Mouse (Mus musculus) forebrain, postnatal 0 days (tissue): ENCODE measurements around the gene Clstn2. TPM values are rescaled to one million over a fixed set of nuclear protein-coding genes. Genes with fewer than 3 reads are reported as not detected.
A peak's percentile ranks its signal among the peaks of the same experiment; 100 is the strongest.

Source experiments
- ATAC-seq: fragments of 200-750 bp; cut with Nextera tagmentation; 2 replicates; pipeline ENCODE4 v1.8.0; 2017; ENCODE audit warnings: mild to moderate bottlenecking, moderate library complexity
- DNase-seq: peaks from one replicate; pipeline ENCODE4 v3.0.0-alpha.2; 2015
- H3K27ac ChIP-seq: fragments of 300-500 bp; sonication (generic); 2 replicates; pipeline ENCODE4 v1.5.1; 2014; ENCODE audit warnings: low read depth, mild to moderate bottlenecking, antibody characterized with exemption, low read length, moderate library complexity, mixed read lengths
- H3K27me3 ChIP-seq: fragments of 300-500 bp; sonication (generic); 2 replicates; pipeline ENCODE4 v1.6.1; 2014; ENCODE audit warnings: mild to moderate bottlenecking, low read length, mixed read lengths; ENCODE audit not compliant: insufficient read depth
- H3K36me3 ChIP-seq: fragments of 300-500 bp; sonication (generic); 2 replicates; pipeline ENCODE4 v1.6.1; 2014; ENCODE audit warnings: mild to moderate bottlenecking, moderate library complexity; ENCODE audit not compliant: insufficient read depth
- H3K4me1 ChIP-seq: fragments of 300-500 bp; sonication (generic); 2 replicates; pipeline ENCODE4 v1.6.1; 2014; ENCODE audit warnings: antibody characterized with exemption; ENCODE audit not compliant: insufficient read depth
- H3K4me2 ChIP-seq: fragments of 300-500 bp; sonication (generic); 2 replicates; pipeline ENCODE4 v1.6.1; 2014; ENCODE audit warnings: low read depth, mild to moderate bottlenecking, moderate library complexity
- H3K4me3 ChIP-seq: fragments of 300-500 bp; sonication (generic); 2 replicates; pipeline ENCODE4 v1.5.1; 2014; ENCODE audit warnings: low read depth, low read length, mixed read lengths
- H3K9ac ChIP-seq: fragments of 300-500 bp; sonication (generic); 2 replicates; pipeline ENCODE4 v1.6.1; 2014; ENCODE audit warnings: mild to moderate bottlenecking
- H3K9me3 ChIP-seq: fragments of 300-500 bp; sonication (generic); 2 replicates; pipeline ENCODE4 v1.6.1; 2016; ENCODE audit warnings: low read length
- CTCF ChIP-seq: sonication (generic); IDR thresholded peaks from 2 replicates; pipeline ENCODE4 v1.5.1; 2016; ENCODE audit warnings: antibody characterized with exemption, control low read depth, low read depth
- WGBS: fragments of 180-500 bp; shearing (Covaris S2); extraction: QIAGEN DNeasy Blood & Tissue Kit; methylation state at CpG from one replicate; pipeline ENCODE4 v1.1.7; 2014; 5-methylcytosine and 5-hydroxymethylcytosine counted together
- polyA plus RNA-seq: library from polyadenylated mRNA; unstranded; fragments of >200 nt; fragmentation: Nextera tagmentation; extraction: Ambion mirVana; gene quantifications from 2 replicates; pipeline ENCODE4 v1.2.1, GENCODE M21; 2015
- total RNA-seq: library from RNA; depleted of rRNA; stranded (reverse); fragments of >200 nt; gene quantifications from 2 replicates; pipeline ENCODE4 v1.2.3, GENCODE M21; 2014

Gene Clstn2
- total and polyA plus RNA-seq, 2 experiments from 2014 or later = 13.0 to 58.7 TPM

- Histone ChIP-seq H3K27me3 (no peaks in the 10 kb centered on the region), H3K9me3 (no peaks in the 10 kb centered on the region), H3K27ac (0 out of 2 replicates have a peak overlapping the region, but pooled peaks have one; percentile 9), H3K36me3 (no peaks in the 10 kb centered on the region), H3K4me3 (no peak overlapping the region), H3K4me1 (peaks cover 5% of the 10 kb centered on the region; the same call in 1 of the 2 replicates), H3K4me2 (no peak overlapping the region), H3K9ac (no peak overlapping the region)
- ATAC-seq = no peak
- WGBS = 43% methylated on average over 8 of the region's 8 CpGs
- no peak for DNase-seq
- TF ChIP-seq CTCF = no peak
Observed at GRCm38 (mm10) chr9:97603729-97604128, 429.3 kb downstream of the Clstn2 start.

- no peaks in the 10 kb centered on the region for H3K27me3 ChIP-seq
- H3K4me3 ChIP-seq = no peak overlapping the region
- H3K27ac ChIP-seq = no peak overlapping the region
- peaks cover 5% of the 10 kb centered on the region; the same call in 1 of the 2 replicates for H3K4me1 ChIP-seq
- 68% methylated on average over 5 of the region's 5 CpGs for WGBS
- TF ChIP-seq CTCF = no peak
- no peak for DNase-seq
- no peaks in the 10 kb centered on the region for H3K36me3 ChIP-seq
- no peaks in the 10 kb centered on the region for H3K9me3 ChIP-seq
- ATAC-seq = no peak; the same call in 1 of the 2 replicates
- H3K4me2 ChIP-seq = no peak overlapping the region
- no peak overlapping the region for H3K9ac ChIP-seq
Observed at GRCm38 (mm10) chr9:97602476-97602875, 430.5 kb downstream of the Clstn2 start.

- Histone ChIP-seq H3K9me3 (no peaks in the 10 kb centered on the region), H3K4me1 (peaks cover 5% of the 10 kb centered on the region; the same call in 1 of the 2 replicates), H3K27me3 (no peaks in the 10 kb centered on the region), H3K4me3 (no peak overlapping the region), H3K4me2 (no peak overlapping the region), H3K9ac (no peak overlapping the region), H3K36me3 (no peaks in the 10 kb centered on the region), H3K27ac (no peak overlapping the region)
- ATAC-seq (peak; percentile 83), DNase-seq (peak; percentile 81)
- 58% methylated on average over 3 of the region's 3 CpGs for WGBS
- TF ChIP-seq CTCF = no peak
Observed at GRCm38 (mm10) chr9:97599006-97599405, 434.0 kb downstream of the Clstn2 start.

GRCm38 (mm10) chr9:97590712-97591111 is 442.3 kb downstream of the Clstn2 start:
- no peaks in the 10 kb centered on the region for H3K36me3 ChIP-seq
- no peaks in the 10 kb centered on the region for H3K4me1 ChIP-seq
- H3K9ac ChIP-seq = no peak overlapping the region
- no peaks in the 10 kb centered on the region for H3K27me3 ChIP-seq
- ATAC-seq (no peak), DNase-seq (no peak)
- no peaks in the 10 kb centered on the region for H3K9me3 ChIP-seq
- 92% methylated on average over 4 of the region's 4 CpGs for WGBS
- H3K4me2 ChIP-seq = no peak overlapping the region
- no peak for TF ChIP-seq CTCF
- no peak overlapping the region for H3K4me3 ChIP-seq
- no peak overlapping the region for H3K27ac ChIP-seq

GRCm38 (mm10) chr9:97570881-97571280 is 462.1 kb downstream of the Clstn2 start:
- ATAC-seq (no peak), DNase-seq (peak; percentile 71)
- H3K4me2 ChIP-seq = no peak overlapping the region
- no peaks in the 10 kb centered on the region for H3K27me3 ChIP-seq
- no peak overlapping the region for H3K4me3 ChIP-seq
- H3K36me3 ChIP-seq = no peaks in the 10 kb centered on the region
- no peak overlapping the region for H3K9ac ChIP-seq
- no peak overlapping the region for H3K27ac ChIP-seq
- no peak for TF ChIP-seq CTCF
- 43% methylated on average over 7 of the region's 7 CpGs for WGBS
- H3K9me3 ChIP-seq = no peaks in the 10 kb centered on the region
- no peaks in the 10 kb centered on the region for H3K4me1 ChIP-seq

GRCm38 (mm10) chr9:97563121-97563520 is 469.9 kb downstream of the Clstn2 start:
- no peak for TF ChIP-seq CTCF
- Histone ChIP-seq H3K4me1 (no peaks in the 10 kb centered on the region), H3K9me3 (no peaks in the 10 kb centered on the region), H3K4me3 (no peak overlapping the region), H3K27ac (no peak overlapping the region), H3K36me3 (no peaks in the 10 kb centered on the region), H3K4me2 (no peak overlapping the region), H3K9ac (no peak overlapping the region), H3K27me3 (no peaks in the 10 kb centered on the region)
- ATAC-seq (no peak), DNase-seq (no peak)
- 81% methylated on average over 6 of the region's 6 CpGs for WGBS

- 84% methylated on average over 4 of the region's 4 CpGs for WGBS
Observed at GRCm38 (mm10) chr9:97544359-97544758, 488.6 kb downstream of the Clstn2 start.

More at GRCm38 (mm10) chr9:97544359-97544758, 488.6 kb downstream of the Clstn2 start:
- H3K9ac ChIP-seq = no peak overlapping the region
- no peaks in the 10 kb centered on the region for H3K36me3 ChIP-seq
- H3K4me3 ChIP-seq = no peak overlapping the region
- ATAC-seq (no peak), DNase-seq (no peak)
- 0 out of 2 replicates have a peak, but pooled peaks cover 4% of the 10 kb centered on the region for H3K4me1 ChIP-seq
- H3K27ac ChIP-seq = no peak overlapping the region
- no peak overlapping the region for H3K4me2 ChIP-seq
- no peaks in the 10 kb centered on the region for H3K27me3 ChIP-seq
- no peaks in the 10 kb centered on the region for H3K9me3 ChIP-seq
- no peak for TF ChIP-seq CTCF
